Mouse (Mus musculus): ENCODE results near the gene Insl3.

- TF ChIP-seq MAX (IDR thresholded peaks at IDR 0.05; ENCODE audit: low read length) = no peak
- peak in 2 of 3 experiments; percentile 88 to 97 for TF ChIP-seq CTCF (IDR thresholded peaks at IDR 0.05 in 2 of 3, conservative IDR thresholded peaks at IDR 0.05 in 1 of 3; ENCODE audit: control insufficient read depth in 1 of 3, insufficient read depth in 1 of 3, low read depth in 2 of 3, low read length in 3 of 3, poor library complexity in 1 of 3, severe bottlenecking in 1 of 3)
- no peak for TF ChIP-seq POLR2A (IDR thresholded peaks at IDR 0.05; ENCODE audit: control insufficient read depth in 1 of 2, insufficient read depth in 1 of 2, low read depth in 1 of 2, low read length in 2 of 2, poor library complexity in 1 of 2)
- no peak for TF ChIP-seq JUND (IDR thresholded peaks at IDR 0.05; ENCODE audit: low read depth, low read length)
- TF ChIP-seq HCFC1 (IDR thresholded peaks at IDR 0.05; ENCODE audit: low read depth, low read length) = peak; percentile 43; the same call in 1 of the 2 replicates
- no peak for TF ChIP-seq MAZ (IDR thresholded peaks at IDR 0.05; ENCODE audit: low read depth, low read length)
These were observed 28.5 kb upstream of the Insl3 start for GRCm38 (mm10) chr8:71660325-71661120.
